Mouse (Mus musculus): ENCODE results near the gene Aldh1a1. TPM values are rescaled to one million over a fixed set of nuclear protein-coding genes. Genes with fewer than 3 reads are reported as not detected.
"Not testable (repeated sequence)": the region's sequence is repeated elsewhere in the genome, so short reads cannot be mapped to it uniquely, and the experiment has no call there.

The Aldh1a1 gene
- polyA plus RNA-seq, 1 experiment: not detected

DNA sequence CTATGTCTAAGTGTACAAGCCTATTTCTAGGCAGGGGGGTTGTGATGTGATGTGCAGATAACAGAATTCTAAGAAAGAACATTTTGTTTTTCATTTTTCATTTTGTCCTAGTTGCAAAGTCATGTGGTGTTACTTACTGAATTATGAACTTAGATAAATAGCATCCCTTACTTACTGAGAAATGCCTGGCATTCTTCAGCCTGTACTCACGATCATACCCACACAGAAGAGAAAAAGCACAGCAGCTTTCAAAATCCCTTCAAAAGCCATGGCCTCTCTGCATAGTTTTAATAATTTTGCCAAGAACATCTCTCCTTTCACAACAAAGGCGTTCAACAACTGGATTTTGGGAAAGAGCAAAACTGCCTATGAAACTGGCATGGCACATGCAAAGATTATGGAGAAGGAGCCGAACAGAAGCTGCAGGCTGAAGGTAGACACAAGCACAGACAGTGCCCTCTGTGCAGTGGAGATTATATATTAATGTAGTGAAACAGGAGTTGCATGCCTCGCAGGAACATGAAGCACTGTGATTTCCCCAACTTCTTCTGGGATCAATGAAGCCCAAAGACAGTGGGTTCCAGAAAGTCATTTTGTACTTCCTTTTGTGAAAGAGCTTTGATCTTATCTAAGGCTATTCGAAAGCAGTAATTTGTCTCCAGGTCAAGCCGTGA lies 21.3 kb downstream of the Aldh1a1 start:
- Histone ChIP-seq H3K36me3 (ENCODE audit: control insufficient read depth, insufficient read depth, low read length, poor library complexity, severe bottlenecking) (no peaks in the 10 kb centered on the region), H3K9ac (ENCODE audit: low read depth, poor library complexity, severe bottlenecking) (no peak overlapping the region), H3K4me1 (ENCODE audit: control insufficient read depth, insufficient read depth, low read length) (no peaks in the 10 kb centered on the region), H3K4me3 (ENCODE audit: low read depth, low read length) (no peak overlapping the region), H3K27ac (ENCODE audit: insufficient read depth, low read length) (no peak overlapping the region), H3K9me3 (replicated peaks; ENCODE audit: control insufficient read depth, insufficient read depth, low read length, poor library complexity, severe bottlenecking) (no peaks in the 10 kb centered on the region), H3K27me3 (ENCODE audit: control insufficient read depth, insufficient read depth, low read length, poor library complexity, severe bottlenecking) (no peaks in the 10 kb centered on the region)
- TF ChIP-seq CTCF (IDR thresholded peaks at IDR 0.05; ENCODE audit: low read depth, low read length): no peak
- no peak for TF ChIP-seq POLR2A (IDR thresholded peaks at IDR 0.05; ENCODE audit: insufficient read depth, low read length)
- no peak for TF ChIP-seq EP300 (IDR thresholded peaks at IDR 0.05; ENCODE audit: insufficient read depth, low read depth, low read length)

DNA sequence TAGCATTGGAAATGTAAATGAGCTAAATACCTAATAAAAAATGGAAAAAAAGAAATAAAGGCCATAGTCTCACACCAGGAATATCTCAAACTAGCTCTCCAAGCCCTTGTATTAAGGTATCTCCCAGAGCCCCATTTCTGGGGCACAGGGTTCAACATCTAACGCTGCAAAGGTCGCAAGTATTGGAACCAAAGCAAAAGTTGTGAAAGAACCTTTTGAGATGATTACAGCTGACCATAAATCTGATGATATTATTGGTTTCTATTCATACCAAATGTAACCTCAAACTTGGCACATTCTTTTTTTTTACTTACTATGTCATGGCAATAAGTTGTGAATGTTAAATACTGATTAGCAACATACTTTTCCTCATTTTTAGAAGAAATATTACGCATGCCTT lies 24.0 kb downstream of the Aldh1a1 start:
- H3K4me1 ChIP-seq (ENCODE audit: control insufficient read depth, insufficient read depth, low read length): no peaks in the 10 kb centered on the region
- no peak for TF ChIP-seq POLR2A (IDR thresholded peaks at IDR 0.05; ENCODE audit: insufficient read depth, low read length)
- TF ChIP-seq CTCF (IDR thresholded peaks at IDR 0.05; ENCODE audit: low read depth, low read length): no peak
- TF ChIP-seq EP300 (IDR thresholded peaks at IDR 0.05; ENCODE audit: insufficient read depth, low read depth, low read length): no peak
- H3K4me3 ChIP-seq (ENCODE audit: low read depth, low read length): no peak overlapping the region
- no peaks in the 10 kb centered on the region for H3K36me3 ChIP-seq (ENCODE audit: control insufficient read depth, insufficient read depth, low read length, poor library complexity, severe bottlenecking)
- H3K27ac ChIP-seq (ENCODE audit: insufficient read depth, low read length): no peak overlapping the region
- no peak overlapping the region for H3K9ac ChIP-seq (ENCODE audit: low read depth, poor library complexity, severe bottlenecking)
- no peaks in the 10 kb centered on the region for H3K27me3 ChIP-seq (ENCODE audit: control insufficient read depth, insufficient read depth, low read length, poor library complexity, severe bottlenecking)
- peaks cover 2% of the 10 kb centered on the region; the same call in 1 of the 2 replicates for H3K9me3 ChIP-seq (replicated peaks; ENCODE audit: control insufficient read depth, insufficient read depth, low read length, poor library complexity, severe bottlenecking)

DNA sequence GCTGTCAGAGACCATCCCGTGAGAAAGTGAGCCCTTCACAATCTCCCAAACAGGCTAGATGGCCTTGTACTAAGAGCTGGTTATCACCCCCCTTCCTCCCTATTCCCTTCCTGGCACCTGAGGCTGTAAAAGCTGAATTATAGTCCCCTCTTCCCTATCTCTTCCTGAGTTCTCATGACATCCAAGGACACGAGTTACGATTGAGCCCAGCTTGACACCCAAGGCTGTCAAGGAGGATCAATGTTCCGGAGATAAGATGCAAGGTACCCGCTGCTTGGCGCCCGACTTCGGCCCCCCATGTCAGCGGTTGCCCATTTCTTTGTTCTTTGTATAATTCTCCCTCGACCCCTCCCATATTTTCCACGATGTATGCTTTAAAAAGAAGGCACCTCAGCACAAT lies 36.6 kb downstream of the Aldh1a1 start:
- not testable (repeated sequence) for H3K4me3 ChIP-seq (ENCODE audit: low read depth, low read length)

DNA sequence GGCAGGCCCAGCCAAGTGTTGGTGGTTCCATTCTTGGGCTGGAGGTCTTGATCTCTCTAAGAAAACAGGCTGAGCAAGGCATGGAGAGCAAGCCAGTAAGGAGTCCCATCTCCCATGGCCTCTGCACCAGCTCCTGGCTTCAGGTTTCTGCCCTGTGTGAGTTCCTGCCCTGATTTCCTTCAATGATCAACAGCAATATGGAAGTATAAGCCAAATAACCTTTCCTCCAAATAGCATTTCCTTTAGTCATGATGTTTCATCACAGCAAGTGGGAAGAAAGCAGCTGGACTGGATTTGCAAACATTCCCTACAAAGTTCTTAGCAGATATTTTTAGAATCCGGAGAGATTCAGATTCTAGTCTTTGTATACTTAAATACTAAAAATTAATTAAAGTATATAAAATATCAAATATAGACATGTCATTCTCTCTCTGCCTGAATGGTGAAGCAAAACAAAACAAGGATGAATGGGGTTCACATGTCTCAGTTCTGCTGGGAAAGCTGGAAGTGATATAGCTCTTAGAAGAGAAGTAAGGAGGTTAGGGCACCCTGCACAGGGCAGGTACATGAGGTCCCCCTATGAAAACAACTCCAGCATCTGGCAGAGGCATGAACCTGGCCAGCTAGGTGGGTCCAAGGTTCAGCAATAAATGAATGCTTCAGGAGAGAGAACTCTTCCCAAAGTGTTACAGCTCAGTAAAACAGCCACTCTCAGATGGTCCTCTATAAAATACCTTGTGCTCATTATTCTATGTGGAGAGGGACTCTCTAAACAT lies 37.6 kb downstream of the Aldh1a1 start:
- H3K9ac ChIP-seq (ENCODE audit: low read depth, poor library complexity, severe bottlenecking): no peak overlapping the region
- H3K9me3 ChIP-seq (replicated peaks; ENCODE audit: control insufficient read depth, insufficient read depth, low read length, poor library complexity, severe bottlenecking): no peaks in the 10 kb centered on the region
- no peaks in the 10 kb centered on the region for H3K36me3 ChIP-seq (ENCODE audit: control insufficient read depth, insufficient read depth, low read length, poor library complexity, severe bottlenecking)
- H3K4me1 ChIP-seq (ENCODE audit: control insufficient read depth, insufficient read depth, low read length): no peaks in the 10 kb centered on the region
- TF ChIP-seq POLR2A (IDR thresholded peaks at IDR 0.05; ENCODE audit: insufficient read depth, low read length) (no peak), CTCF (IDR thresholded peaks at IDR 0.05; ENCODE audit: low read depth, low read length) (no peak), EP300 (IDR thresholded peaks at IDR 0.05; ENCODE audit: insufficient read depth, low read depth, low read length) (no peak)
- no peak overlapping the region for H3K27ac ChIP-seq (ENCODE audit: insufficient read depth, low read length)
- H3K27me3 ChIP-seq (ENCODE audit: control insufficient read depth, insufficient read depth, low read length, poor library complexity, severe bottlenecking): no peaks in the 10 kb centered on the region
- H3K4me3 ChIP-seq (ENCODE audit: low read depth, low read length): no peak overlapping the region

More for the DNA sequence above, 36.6 kb downstream of the Aldh1a1 start:
- H3K4me1 ChIP-seq (ENCODE audit: control insufficient read depth, insufficient read depth, low read length); H3K9ac ChIP-seq (ENCODE audit: low read depth, poor library complexity, severe bottlenecking); H3K36me3 ChIP-seq (ENCODE audit: control insufficient read depth, insufficient read depth, low read length, poor library complexity, severe bottlenecking); H3K27ac ChIP-seq (ENCODE audit: insufficient read depth, low read length); H3K9me3 ChIP-seq (replicated peaks; ENCODE audit: control insufficient read depth, insufficient read depth, low read length, poor library complexity, severe bottlenecking); H3K27me3 ChIP-seq (ENCODE audit: control insufficient read depth, insufficient read depth, low read length, poor library complexity, severe bottlenecking): not testable (repeated sequence)

DNA sequence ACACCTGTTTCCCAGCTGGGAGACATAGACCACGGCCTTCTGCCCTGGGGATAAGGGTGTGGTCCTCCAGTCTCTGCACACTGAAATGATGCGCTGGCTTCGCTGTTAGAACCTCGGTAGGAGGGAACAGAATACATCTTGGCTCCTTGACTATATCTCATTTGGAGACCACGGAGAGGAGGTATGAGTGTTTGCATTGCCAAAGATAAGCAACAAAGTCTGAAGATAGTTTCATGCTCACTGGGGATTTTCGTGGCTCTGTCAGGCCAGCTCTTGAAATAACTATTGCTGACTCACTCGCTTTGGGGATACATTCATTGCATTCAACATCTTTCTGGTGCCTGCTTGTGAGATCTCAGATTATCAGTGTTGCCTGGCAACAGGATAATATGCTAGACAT lies 44.0 kb downstream of the Aldh1a1 start:
- TF ChIP-seq EP300 (IDR thresholded peaks at IDR 0.05; ENCODE audit: insufficient read depth, low read depth, low read length) (no peak), CTCF (IDR thresholded peaks at IDR 0.05; ENCODE audit: low read depth, low read length) (no peak), POLR2A (IDR thresholded peaks at IDR 0.05; ENCODE audit: insufficient read depth, low read length) (no peak)
- Histone ChIP-seq H3K36me3 (ENCODE audit: control insufficient read depth, insufficient read depth, low read length, poor library complexity, severe bottlenecking) (no peaks in the 10 kb centered on the region), H3K9me3 (replicated peaks; ENCODE audit: control insufficient read depth, insufficient read depth, low read length, poor library complexity, severe bottlenecking) (no peaks in the 10 kb centered on the region), H3K27ac (ENCODE audit: insufficient read depth, low read length) (no peak overlapping the region), H3K9ac (ENCODE audit: low read depth, poor library complexity, severe bottlenecking) (no peak overlapping the region), H3K27me3 (ENCODE audit: control insufficient read depth, insufficient read depth, low read length, poor library complexity, severe bottlenecking) (no peaks in the 10 kb centered on the region), H3K4me1 (ENCODE audit: control insufficient read depth, insufficient read depth, low read length) (no peaks in the 10 kb centered on the region), H3K4me3 (ENCODE audit: low read depth, low read length) (no peak overlapping the region)

DNA sequence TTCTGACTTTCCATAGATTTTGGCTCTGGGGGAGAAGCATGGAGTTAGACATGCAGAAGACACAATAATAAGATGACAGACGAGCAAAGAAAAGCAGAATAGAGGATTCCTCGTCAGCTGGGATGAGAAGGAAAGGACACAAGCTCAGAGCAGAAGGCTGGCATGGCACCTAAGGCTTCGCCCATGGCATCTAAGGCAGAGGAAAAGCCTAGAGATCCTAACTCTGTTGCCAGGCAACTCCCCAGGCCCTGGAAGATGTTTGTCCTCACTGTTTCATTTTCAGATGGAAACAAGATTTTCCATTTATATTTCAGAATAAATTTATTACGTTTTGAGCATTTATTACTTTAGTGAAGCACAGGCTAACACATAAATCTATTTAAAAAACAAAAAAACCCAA lies 48.5 kb downstream of the Aldh1a1 start:
- Histone ChIP-seq H3K9ac (ENCODE audit: low read depth, poor library complexity, severe bottlenecking) (no peak overlapping the region), H3K27ac (ENCODE audit: insufficient read depth, low read length) (no peak overlapping the region), H3K9me3 (replicated peaks; ENCODE audit: control insufficient read depth, insufficient read depth, low read length, poor library complexity, severe bottlenecking) (no peaks in the 10 kb centered on the region), H3K36me3 (ENCODE audit: control insufficient read depth, insufficient read depth, low read length, poor library complexity, severe bottlenecking) (no peaks in the 10 kb centered on the region), H3K4me3 (ENCODE audit: low read depth, low read length) (no peak overlapping the region), H3K4me1 (ENCODE audit: control insufficient read depth, insufficient read depth, low read length) (no peaks in the 10 kb centered on the region), H3K27me3 (ENCODE audit: control insufficient read depth, insufficient read depth, low read length, poor library complexity, severe bottlenecking) (no peaks in the 10 kb centered on the region)
- TF ChIP-seq POLR2A (IDR thresholded peaks at IDR 0.05; ENCODE audit: insufficient read depth, low read length): no peak

All from ES-Bruce4 (cell line).